ENCODE assay signal across 8 mouse cellular contexts in genomic region chr9:46389741-46390140, GRCm38 (mm10).
DNase-seq lines count a peak whose midpoint lies in the region; ATAC-seq and TF ChIP-seq lines count a peak whose summit lies in the region.

No protein-coding gene starts in this region.

- no peak for DNase-seq in layer of hippocampus, adult 2 months (ENCODE audit: low spot score in 2 of 2)
- DNase-seq in layer of hippocampus, postnatal 14 days (ENCODE audit: low spot score in 2 of 2) = no peak
- peak; percentile 46 for DNase-seq in embryonic facial prominence, embryonic 14.5 days (ENCODE audit: low spot score)
- peak; percentile 56 for DNase-seq in midbrain, postnatal 0 days (ENCODE audit: low spot score)
- no peak for DNase-seq in gastrocnemius, postnatal 10 days
- no peak for DNase-seq in layer of hippocampus, adult 9-11 months
- DNase-seq in frontal cortex, postnatal 14 days (ENCODE audit: low spot score in 2 of 2) = no peak

- H3K9ac ChIP-seq in embryonic facial prominence, embryonic 14.5 days (ENCODE audit: low read depth, low read length) = peak overlapping the region; percentile 66
- H3K9ac ChIP-seq in kidney, embryonic 14.5 days (ENCODE audit: low read depth, low read length) = peak overlapping the region; percentile 55; the same call in 1 of the 2 replicates
- peak overlapping the region; percentile 70 for H3K9ac ChIP-seq in midbrain, postnatal 0 days (replicated peaks; ENCODE audit: low read length, poor library complexity, severe bottlenecking)

- H3K27ac ChIP-seq in layer of hippocampus, adult 2 months = peak overlapping the region; percentile 82
- H3K27ac ChIP-seq in embryonic facial prominence, embryonic 14.5 days (replicated peaks; ENCODE audit: low read depth, low read length) = peak overlapping the region; percentile 13; the same call in 1 of the 2 replicates
- H3K27ac ChIP-seq in kidney, embryonic 14.5 days (ENCODE audit: low read depth, low read length) = no peak overlapping the region
- peak overlapping the region; percentile 91 for H3K27ac ChIP-seq in midbrain, postnatal 0 days (ENCODE audit: low read depth, low read length)

- ATAC-seq in embryonic facial prominence, embryonic 14.5 days (ENCODE audit: low read depth) = 0 out of 2 replicates have a peak, but pooled peaks have one; percentile 15
- no peak for ATAC-seq in kidney, embryonic 14.5 days (ENCODE audit: low FRiP score, low TSS enrichment)
- no peak for ATAC-seq in midbrain, postnatal 0 days (ENCODE audit: low FRiP score)

- peaks cover 14% of the 10 kb centered on the region for H3K4me1 ChIP-seq in embryonic facial prominence, embryonic 14.5 days (ENCODE audit: control insufficient read depth, insufficient read depth, low read length)
- 0 out of 2 replicates have a peak, but pooled peaks cover 8% of the 10 kb centered on the region for H3K4me1 ChIP-seq in kidney, embryonic 14.5 days (ENCODE audit: control insufficient read depth, insufficient read depth, low read length)
- peaks cover 12% of the 10 kb centered on the region for H3K4me1 ChIP-seq in midbrain, postnatal 0 days (ENCODE audit: insufficient read depth, low read length)

- no peak for TF ChIP-seq CTCF in layer of hippocampus, adult 2 months (conservative IDR thresholded peaks at IDR 0.05)
- no peak for TF ChIP-seq CTCF in midbrain, postnatal 0 days (IDR thresholded peaks at IDR 0.05)

- no peaks in the 10 kb centered on the region for H3K9me3 ChIP-seq in embryonic facial prominence, embryonic 14.5 days (ENCODE audit: control insufficient read depth, low read length)
- H3K9me3 ChIP-seq in kidney, embryonic 14.5 days (ENCODE audit: control insufficient read depth, low read length) = no peaks in the 10 kb centered on the region; the same call in 1 of the 2 replicates
- H3K9me3 ChIP-seq in midbrain, postnatal 0 days (ENCODE audit: low read length) = no peaks in the 10 kb centered on the region

- 7% methylated on average over 9 of the region's 9 CpGs for WGBS in embryonic facial prominence, embryonic 14.5 days
- WGBS in kidney, embryonic 14.5 days = 13% methylated on average over 9 of the region's 9 CpGs
- WGBS in midbrain, postnatal 0 days = 1% methylated on average over 9 of the region's 9 CpGs

- no peaks in the 10 kb centered on the region for H3K36me3 ChIP-seq in embryonic facial prominence, embryonic 14.5 days (ENCODE audit: control insufficient read depth, insufficient read depth, low read length)
- no peaks in the 10 kb centered on the region for H3K36me3 ChIP-seq in kidney, embryonic 14.5 days (ENCODE audit: control insufficient read depth, insufficient read depth, low read length)
- no peaks in the 10 kb centered on the region for H3K36me3 ChIP-seq in midbrain, postnatal 0 days (ENCODE audit: insufficient read depth, low read length)

- H3K4me2 ChIP-seq in embryonic facial prominence, embryonic 14.5 days (ENCODE audit: low read depth, low read length) = peak overlapping the region; percentile 69
- H3K4me2 ChIP-seq in kidney, embryonic 14.5 days (replicated peaks; ENCODE audit: low read depth, low read length) = peak overlapping the region; percentile 45
- peak overlapping the region; percentile 62 for H3K4me2 ChIP-seq in midbrain, postnatal 0 days (ENCODE audit: low read depth, low read length, poor library complexity, severe bottlenecking)

- H3K27me3 ChIP-seq in embryonic facial prominence, embryonic 14.5 days (replicated peaks; ENCODE audit: control insufficient read depth, insufficient read depth, low read length) = peaks cover 10% of the 10 kb centered on the region; the same call in 1 of the 2 replicates
- peaks cover 5% of the 10 kb centered on the region; the same call in 1 of the 2 replicates for H3K27me3 ChIP-seq in kidney, embryonic 14.5 days (ENCODE audit: control insufficient read depth, insufficient read depth, low read length)
- H3K27me3 ChIP-seq in midbrain, postnatal 0 days (ENCODE audit: insufficient read depth, low read length) = 0 out of 2 replicates have a peak, but pooled peaks cover 3% of the 10 kb centered on the region

- peak overlapping the region; percentile 49 for H3K4me3 ChIP-seq in layer of hippocampus, adult 2 months
- peak overlapping the region; percentile 40 for H3K4me3 ChIP-seq in embryonic facial prominence, embryonic 14.5 days (ENCODE audit: low read depth, low read length)
- H3K4me3 ChIP-seq in kidney, embryonic 14.5 days (ENCODE audit: low read length) = peak overlapping the region; percentile 37
- peak overlapping the region; percentile 36 for H3K4me3 ChIP-seq in midbrain, postnatal 0 days (ENCODE audit: low read depth, low read length)

Comparison
In these comparisons a context has a peak if more than half of its experiments do, and no peak if none do; other contexts are left out.
1. DNase-seq: peak in embryonic facial prominence, embryonic 14.5 days (single experiment) and midbrain, postnatal 0 days (single experiment); none in layer of hippocampus, adult 2 months (0 of 2), layer of hippocampus, postnatal 14 days (0 of 2), gastrocnemius, postnatal 10 days (single experiment), layer of hippocampus, adult 9-11 months (single experiment) and frontal cortex, postnatal 14 days (0 of 2).
2. Peak in every context shown above with its lines, with median percentiles within 50 percentile points of each other: H3K4me3 ChIP-seq, H3K4me2 ChIP-seq and H3K9ac ChIP-seq.